Mouse (Mus musculus) spleen, adult 12 weeks (tissue): ENCODE measurements around the gene Lrrc34.

Experiments
- DNase-seq: peaks from one replicate; pipeline ENCODE4 v3.0.0; 2022; ENCODE audit warnings: low spot score

Gene Lrrc34

GRCm38 (mm10) chr3:30599711-30600545 lies 47.7 kb downstream of the Lrrc34 start, which contains the start of gene Actrt3:
Gene Actrt3 (minus strand): TSS chr3:30599939.
- no peak for DNase-seq

GRCm38 (mm10) chr3:30597271-30597670 lies 50.4 kb downstream of the Lrrc34 start:
- DNase-seq = no peak

- no peak for DNase-seq
Measured at GRCm38 (mm10) chr3:30595111-30595832, 52.4 kb downstream of the Lrrc34 start.

GRCm38 (mm10) chr3:30593719-30594485 lies 53.8 kb downstream of the Lrrc34 start:
- DNase-seq = no peak

GRCm38 (mm10) chr3:30592418-30592853 lies 55.2 kb downstream of the Lrrc34 start:
- DNase-seq = no peak

- DNase-seq = no peak
Measured at GRCm38 (mm10) chr3:30588865-30589264, 58.8 kb downstream of the Lrrc34 start.
